Mouse (Mus musculus): ENCODE results near the gene Cyp4x1.

GRCm38 (mm10) chr4:115060753-115061152, 73.3 kb downstream of the Cyp4x1 start:
- TF ChIP-seq GATA1 (IDR thresholded peaks at IDR 0.05; ENCODE audit: borderline replicate concordance, low read length) (no peak), FLI1 (IDR thresholded peaks at IDR 0.05; ENCODE audit: low read length) (no peak)
